ENCODE assay signal across 8 mouse cellular contexts in genomic region chr17:25567745-25568144, GRCm38 (mm10). TPM values are rescaled to one million over a fixed set of nuclear protein-coding genes. Genes with fewer than 3 reads are reported as not detected.
DNase-seq lines count a peak whose midpoint lies in the region; ATAC-seq and TF ChIP-seq lines count a peak whose summit lies in the region.

No protein-coding gene starts in this region.

- H3K4me2 ChIP-seq in hindbrain, embryonic 12.5 days (replicated peaks): peak overlapping the region; percentile 95

- peak; percentile 80 for DNase-seq in CD4-positive, CD25-positive, alpha-beta regulatory T cell, adult 2 months (ENCODE audit: low read depth, low spot score)
- peak; percentile 65 to 72 for DNase-seq in adrenal gland, postnatal 36 days
- DNase-seq in layer of hippocampus, postnatal 25 days (ENCODE audit: extremely low spot score in 1 of 2, low spot score in 1 of 2): peak; percentile 78 to 92
- peak; percentile 80 for DNase-seq in right cerebral cortex, postnatal 25 days

- H3K36me3 ChIP-seq in hindbrain, embryonic 12.5 days: no peaks in the 10 kb centered on the region

- no peaks in the 10 kb centered on the region for H3K9me3 ChIP-seq in hindbrain, embryonic 12.5 days (replicated peaks)

- no peak overlapping the region for H3K4me3 ChIP-seq in embryonic fibroblast, embryonic 13.5 days (ENCODE audit: insufficient read depth, low read length)
- H3K4me3 ChIP-seq in hindbrain, embryonic 12.5 days: 0 out of 2 replicates have a peak overlapping the region, but pooled peaks have one; percentile 49

- H3K4me1 ChIP-seq in embryonic fibroblast, embryonic 13.5 days (ENCODE audit: control insufficient read depth, insufficient read depth, low read length): no peaks in the 10 kb centered on the region
- peaks cover 72% of the 10 kb centered on the region for H3K4me1 ChIP-seq in hindbrain, embryonic 12.5 days

- no peak overlapping the region for H3K27ac ChIP-seq in embryonic fibroblast, embryonic 13.5 days (ENCODE audit: insufficient read depth, low read length)
- H3K27ac ChIP-seq in hindbrain, embryonic 12.5 days: no peak overlapping the region

- no peak for ATAC-seq in CD4-positive, CD25-positive, alpha-beta regulatory T cell, adult 4 months
- ATAC-seq in hindbrain, embryonic 12.5 days (ENCODE audit: low FRiP score): no peak
- ATAC-seq in megakaryocyte, adult 5-6 weeks (ENCODE audit: poor library complexity, severe bottlenecking): peak; percentile 67

- no peak overlapping the region for H3K9ac ChIP-seq in hindbrain, embryonic 12.5 days

- peaks cover 35% of the 10 kb centered on the region for H3K27me3 ChIP-seq in hindbrain, embryonic 12.5 days

- no peak for TF ChIP-seq POLR2A in embryonic fibroblast, embryonic 13.5 days (IDR thresholded peaks at IDR 0.05; ENCODE audit: low read depth, low read length)

- 25% methylated on average over 14 of the region's 14 CpGs for WGBS in hindbrain, embryonic 12.5 days

- peak; percentile 81 for TF ChIP-seq CTCF in embryonic fibroblast, embryonic 13.5 days (IDR thresholded peaks at IDR 0.05; ENCODE audit: borderline replicate concordance, insufficient read depth, low read length)

RNA-seq across cellular contexts. Expression of gene Sox8, which starts 2.7 kb away (rescaled TPM):
- not detected for polyA plus RNA-seq in CD4-positive, CD25-positive, alpha-beta regulatory T cell, adult 4 months (2017; shearing (Covaris generic))
- 1 to 10 TPM; 1.3 to 2.5 TPM for total RNA-seq in adrenal gland, postnatal 36 days (2021)
- polyA plus RNA-seq in embryonic fibroblast, embryonic 13.5 days (2011; ENCODE audit: insufficient read length, low read depth, missing spikeins): 0.27 and 0.28 TPM in 2 replicates
- polyA plus RNA-seq in hindbrain, embryonic 12.5 days (2016; fragmentation: Nextera tagmentation; extraction: Ambion mirVana): 11.8 and 12.7 TPM in 2 replicates
- total RNA-seq in layer of hippocampus, postnatal 25 days (2021): 10 to 100 TPM; 61.9 to 67.1 TPM
- total RNA-seq in megakaryocyte, adult 5-6 weeks (2015): not detected in 2 replicates
- not detected in 2 replicates for total RNA-seq in megakaryocyte, adult 5-6 weeks (2017)

RNA-seq across cellular contexts. Expression of gene Lmf1, which starts 11.1 kb away (rescaled TPM):
- 10 to 100 TPM; 22.0 to 26.0 TPM for polyA plus RNA-seq in CD4-positive, CD25-positive, alpha-beta regulatory T cell, adult 4 months (2017; shearing (Covaris generic))
- 10 to 100 TPM; 29.6 to 37.9 TPM for total RNA-seq in adrenal gland, postnatal 36 days (2021)
- 15.2 and 19.2 TPM in 2 replicates for polyA plus RNA-seq in embryonic fibroblast, embryonic 13.5 days (2011; ENCODE audit: insufficient read length, low read depth, missing spikeins)
- polyA plus RNA-seq in hindbrain, embryonic 12.5 days (2016; fragmentation: Nextera tagmentation; extraction: Ambion mirVana): 25.7 and 26.2 TPM in 2 replicates
- 10 to 100 TPM; 24.9 to 34.0 TPM for total RNA-seq in layer of hippocampus, postnatal 25 days (2021)
- 37.8 and 38.4 TPM in 2 replicates for total RNA-seq in megakaryocyte, adult 5-6 weeks (2015)
- 16.7 and 17.0 TPM in 2 replicates for total RNA-seq in megakaryocyte, adult 5-6 weeks (2017)

Comparison
In these comparisons a context has a peak if more than half of its experiments do, and no peak if none do; other contexts are left out.
1. RNA of gene Sox8, which starts 2.7 kb away (total RNA-seq): 61.9 to 67.1 TPM in layer of hippocampus, postnatal 25 days; 1.3 to 2.5 TPM in adrenal gland, postnatal 36 days and not detected in megakaryocyte, adult 5-6 weeks; every median in the first group is over 10 times any median in the second.
2. Peak in every context shown above with its lines, with median percentiles within 50 percentile points of each other: DNase-seq.